Mouse (Mus musculus) liver, adult 2 months (tissue): Measurements from ENCODE around the gene Slc43a2.

Experiments used
- CTCF ChIP-seq: fragments of 200-500 bp; IDR thresholded peaks from 2 replicates; pipeline ENCODE4 v1.5.1; 2011; ENCODE audit warnings: low read depth, low read length, control low read depth
- POLR2A ChIP-seq: fragments of 200-500 bp; IDR thresholded peaks from 2 replicates; pipeline ENCODE4 v1.6.1; 2011; ENCODE audit warnings: low read length, control low read depth; ENCODE audit not compliant: insufficient read depth; ENCODE audit errors: extremely low read depth

GRCm38 (mm10) chr11:75565849-75566248 lies 34.4 kb downstream of the Slc43a2 start:
- TF ChIP-seq CTCF (no peak), POLR2A (no peak)
